Mouse (Mus musculus): ENCODE measurements around the gene Capn12.
A peak's percentile ranks its signal among the peaks of the same experiment; 100 is the strongest.
"Not testable (repeated sequence)": the region's sequence is repeated elsewhere in the genome, so short reads cannot be mapped to it uniquely, and the experiment has no call there.

Capn12 gene

GRCm38 (mm10) chr7:28881199-28881598 is at the start of gene Capn12:
TSS of gene Capn12 (plus strand) at chr7:28881422.
- ATAC-seq (ENCODE audit: low TSS enrichment), result no peak

GRCm38 (mm10) chr7:28832137-28832536 is 49.1 kb upstream of the Capn12 start:
- no peak for ATAC-seq (ENCODE audit: low TSS enrichment)

- no peak for ATAC-seq (ENCODE audit: low TSS enrichment)
Measured at GRCm38 (mm10) chr7:28833723-28834347, 47.4 kb upstream of the Capn12 start, which contains the start of gene Lgals4. TSS of gene Lgals4 (plus strand) at chr7:28833854.

- no peak for ATAC-seq (ENCODE audit: low TSS enrichment)
Measured at GRCm38 (mm10) chr7:28836936-28837335, 44.3 kb upstream of the Capn12 start.

GRCm38 (mm10) chr7:28838331-28838730 is 42.9 kb upstream of the Capn12 start:
- ATAC-seq (ENCODE audit: low TSS enrichment), result no peak

- ATAC-seq (ENCODE audit: low TSS enrichment), result no peak
Measured at GRCm38 (mm10) chr7:28847273-28847672, 33.9 kb upstream of the Capn12 start.

GRCm38 (mm10) chr7:28849700-28850236 is 31.5 kb upstream of the Capn12 start:
- ATAC-seq (ENCODE audit: low TSS enrichment), result no peak

GRCm38 (mm10) chr7:28850642-28851041 is 30.6 kb upstream of the Capn12 start:
- no peak for ATAC-seq (ENCODE audit: low TSS enrichment)

- no peak for ATAC-seq (ENCODE audit: low TSS enrichment)
Measured at GRCm38 (mm10) chr7:28859953-28860352, 21.3 kb upstream of the Capn12 start.

GRCm38 (mm10) chr7:28860898-28861297 is 20.3 kb upstream of the Capn12 start:
- no peak for ATAC-seq (ENCODE audit: low TSS enrichment)

- ATAC-seq (ENCODE audit: low TSS enrichment), result peak; percentile 71
Measured at GRCm38 (mm10) chr7:28862817-28863499, 18.3 kb upstream of the Capn12 start.

- ATAC-seq (ENCODE audit: low TSS enrichment), result no peak
Measured at GRCm38 (mm10) chr7:28863540-28863939, 17.7 kb upstream of the Capn12 start, which contains the start of gene Lgals7. TSS of gene Lgals7 (plus strand) at chr7:28863853.

GRCm38 (mm10) chr7:28864288-28864750 is 16.9 kb upstream of the Capn12 start:
- ATAC-seq (ENCODE audit: low TSS enrichment), result no peak

- ATAC-seq (ENCODE audit: low TSS enrichment), result peak; percentile 72
Measured at GRCm38 (mm10) chr7:28865481-28866300, 15.5 kb upstream of the Capn12 start.

GRCm38 (mm10) chr7:28866769-28867507 is 14.3 kb upstream of the Capn12 start:
- no peak for ATAC-seq (ENCODE audit: low TSS enrichment)

- not testable (repeated sequence) for ATAC-seq (ENCODE audit: low TSS enrichment)
Measured at GRCm38 (mm10) chr7:28867508-28868340, 13.5 kb upstream of the Capn12 start.

GRCm38 (mm10) chr7:28870901-28871664 is 10.1 kb upstream of the Capn12 start:
- no peak for ATAC-seq (ENCODE audit: low TSS enrichment)

GRCm38 (mm10) chr7:28874565-28874964 is 6.7 kb upstream of the Capn12 start:
- ATAC-seq (ENCODE audit: low TSS enrichment), result no peak

GRCm38 (mm10) chr7:28876099-28876498 is 5.1 kb upstream of the Capn12 start:
- ATAC-seq (ENCODE audit: low TSS enrichment), result no peak

GRCm38 (mm10) chr7:28877155-28877554 is 4.1 kb upstream of the Capn12 start:
- no peak for ATAC-seq (ENCODE audit: low TSS enrichment)

All from frontal cortex, adult (tissue).